Mouse (Mus musculus): Measurements from ENCODE around the gene 1700017B05Rik. TPM values are rescaled to one million over a fixed set of nuclear protein-coding genes. Genes with fewer than 3 reads are reported as not detected.
"Not testable (repeated sequence)": the region's sequence is repeated elsewhere in the genome, so short reads cannot be mapped to it uniquely, and the experiment has no call there.

1700017B05Rik gene
- 1 to 10 TPM; 6.4 to 7.3 TPM for total RNA-seq (2021)
- long read RNA-seq, experiment 1, full-length matches to known transcripts: 3 of 7 reads
- long read RNA-seq, experiment 1, partial matches to known transcripts: 2 of 7 reads
- long read RNA-seq, experiment 1, other reads (novel, unspliced or antisense): 2 of 7 reads
- long read RNA-seq, experiment 2, full-length matches to known transcripts: 4 of 9 reads
- long read RNA-seq, experiment 2, partial matches to known transcripts: 5 of 9 reads
- long read RNA-seq, experiment 2, other reads (novel, unspliced or antisense): 0 of 9 reads

DNA sequence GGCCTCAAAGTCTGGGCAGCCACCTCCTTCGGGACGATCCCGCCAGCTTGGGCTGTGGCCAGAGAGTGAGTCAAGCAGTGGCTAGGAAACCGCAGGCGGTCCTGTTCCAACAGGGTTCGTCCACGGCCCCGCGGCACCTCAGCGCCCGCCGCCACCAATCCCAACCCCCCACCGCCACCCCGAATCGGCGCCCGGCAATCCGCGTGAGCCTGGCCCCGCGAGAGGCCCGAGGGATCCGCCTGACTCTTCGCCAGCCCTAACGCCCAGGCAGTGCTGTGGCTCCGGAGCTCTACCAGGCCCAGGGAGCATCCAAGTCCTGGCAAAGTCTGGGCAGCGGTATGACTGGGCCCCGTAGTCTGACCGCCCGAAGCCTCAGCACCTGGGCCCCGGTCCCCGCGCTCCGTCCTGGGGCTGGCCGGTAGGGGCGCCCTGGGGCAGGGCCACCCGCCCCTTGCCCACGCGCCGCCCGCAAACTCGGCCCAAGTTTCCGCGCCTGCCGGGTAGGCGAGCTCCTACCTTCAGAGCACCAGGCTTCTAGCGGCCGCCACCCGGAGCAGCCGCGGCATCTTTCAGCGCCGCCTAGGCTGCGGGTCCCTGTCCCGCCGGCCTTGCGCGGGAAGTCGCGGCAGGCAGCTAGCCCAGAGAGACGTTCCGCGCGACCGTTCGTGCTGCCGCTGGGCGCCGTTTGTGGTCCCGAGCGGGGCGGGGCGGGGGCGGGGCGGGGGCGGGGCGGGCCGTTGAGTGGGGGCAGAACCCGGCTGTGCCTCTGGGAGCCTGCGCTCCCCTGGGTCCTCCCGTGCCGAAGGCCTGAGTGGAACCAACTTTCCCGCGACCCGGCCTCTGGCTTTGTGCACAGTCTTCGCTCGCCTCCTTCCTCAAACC, at the start of gene 1700017B05Rik:
Gene 1700017B05Rik, minus strand, starts transcription at position 700 of the 882 bp plus-strand sequence.
- DNase-seq: peak; percentile 81
- intact Hi-C loops (cut with DNase I; ENCODE audit: low total_unique reads): loop anchor here (2.0 kb wide), 1 partner anchor 173 kb away; no protein-coding TSS in a partner anchor

GRCm38 (mm10) chr9:57310895-57311294, 48.5 kb upstream of the 1700017B05Rik start:
- intact Hi-C loops (cut with DNase I; ENCODE audit: low total_unique reads): no loop called here
- no peak for DNase-seq

DNA sequence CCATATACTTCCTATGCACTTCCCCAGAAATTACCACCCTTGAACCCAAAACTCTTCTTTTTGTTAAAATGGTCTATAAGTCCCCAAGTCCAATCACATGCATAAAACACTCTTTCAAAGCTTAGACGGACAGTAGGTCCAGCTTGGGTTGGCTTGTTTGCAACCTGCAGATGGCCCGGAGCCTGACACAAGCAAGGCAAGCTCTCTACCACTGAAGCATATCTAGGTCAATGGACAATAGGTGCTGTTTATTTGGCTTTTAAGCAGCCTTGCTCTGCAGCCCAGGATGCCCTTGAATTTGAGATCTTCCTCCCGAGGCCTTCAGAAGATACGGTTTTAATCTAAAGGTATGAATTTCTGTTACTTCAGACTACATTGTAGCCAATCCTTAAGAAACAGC, 46.9 kb upstream of the 1700017B05Rik start:
- intact Hi-C loops (cut with DNase I; ENCODE audit: low total_unique reads): no loop called here
- no peak for DNase-seq

DNA sequence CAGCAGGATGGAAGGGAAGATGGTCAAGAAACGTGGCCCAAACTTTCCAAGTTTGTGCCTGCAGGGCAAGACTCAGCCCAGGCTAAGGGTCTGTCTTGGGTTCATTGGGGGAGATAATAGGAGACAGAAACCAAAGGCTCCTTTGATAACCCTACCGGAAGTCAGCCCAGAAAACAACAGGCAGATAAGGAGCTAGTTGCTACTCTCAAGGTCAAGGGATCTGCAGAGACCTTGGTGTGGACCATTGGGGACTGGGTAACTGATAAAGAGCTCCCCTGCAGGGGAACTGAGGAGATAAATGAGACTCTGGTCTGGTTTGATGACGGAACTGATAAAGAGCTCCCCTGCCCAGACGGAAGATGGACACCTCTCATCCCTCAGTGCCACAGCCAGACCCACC, 45.0 kb upstream of the 1700017B05Rik start:
- intact Hi-C loops (cut with DNase I; ENCODE audit: low total_unique reads): no loop called here
- DNase-seq: no peak

GRCm38 (mm10) chr9:57304716-57305115, 42.3 kb upstream of the 1700017B05Rik start:
- DNase-seq; intact Hi-C loops (cut with DNase I; ENCODE audit: low total_unique reads): not testable (repeated sequence)

GRCm38 (mm10) chr9:57304251-57304650, 41.8 kb upstream of the 1700017B05Rik start:
- intact Hi-C loops (cut with DNase I; ENCODE audit: low total_unique reads): no loop called here
- no peak for DNase-seq

DNA sequence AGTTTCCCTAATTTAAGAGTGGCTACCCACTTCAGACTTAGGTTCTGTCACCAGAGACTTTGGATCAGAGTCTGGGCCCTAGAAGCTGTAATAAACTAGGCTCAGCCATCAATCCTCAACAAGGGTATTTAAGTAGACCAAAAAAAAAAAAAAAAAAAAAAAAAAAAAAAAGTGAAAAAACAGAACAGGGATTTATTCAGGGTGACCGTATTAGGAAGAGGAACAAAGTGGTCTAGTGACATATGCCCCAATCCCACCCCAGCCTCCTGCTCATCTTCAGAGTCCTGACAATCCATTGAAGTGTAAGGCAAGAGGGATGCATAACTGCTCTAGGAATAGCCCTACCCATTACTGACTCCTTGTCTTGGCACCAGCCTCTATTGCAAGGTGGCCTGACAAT, 40.9 kb upstream of the 1700017B05Rik start:
- intact Hi-C loops (cut with DNase I; ENCODE audit: low total_unique reads): no loop called here
- DNase-seq: no peak

- intact Hi-C loops (cut with DNase I; ENCODE audit: low total_unique reads): no loop called here
- DNase-seq: no peak
Measured at GRCm38 (mm10) chr9:57300825-57301224, 38.4 kb upstream of the 1700017B05Rik start.

DNA sequence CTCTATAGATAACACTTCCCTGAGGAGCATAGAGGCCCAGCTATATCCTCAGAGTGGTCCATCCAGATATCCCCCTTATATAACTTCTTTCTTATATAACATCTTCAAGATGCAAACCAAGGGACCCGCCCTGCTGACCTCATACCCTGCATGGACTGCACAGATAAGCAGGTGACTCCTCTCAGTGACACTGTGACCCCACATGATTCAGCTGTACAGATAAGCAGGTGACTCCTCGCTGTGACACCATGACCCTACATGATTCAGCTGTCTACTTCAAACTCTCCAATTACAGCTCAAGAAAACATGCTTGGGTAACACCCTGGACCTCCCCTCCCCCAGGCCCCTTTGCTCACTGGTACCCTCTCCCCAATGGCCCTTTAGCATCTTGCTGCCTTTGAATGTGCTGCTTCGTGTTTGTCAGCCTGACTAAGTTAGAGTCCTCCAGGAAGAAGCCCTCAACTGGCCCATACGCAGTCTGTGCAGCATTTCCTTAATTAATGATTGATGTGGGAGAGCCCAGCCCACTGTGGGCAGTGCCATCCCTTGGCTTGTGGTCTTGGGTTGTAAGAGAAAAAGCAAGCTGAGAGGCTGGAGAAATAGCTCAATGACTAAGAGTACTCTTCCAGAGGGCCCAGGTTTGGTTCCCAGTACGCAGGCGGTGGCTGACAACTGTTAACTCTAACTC, 37.5 kb upstream of the 1700017B05Rik start:
- intact Hi-C loops (cut with DNase I; ENCODE audit: low total_unique reads): no loop called here
- DNase-seq: no peak

DNA sequence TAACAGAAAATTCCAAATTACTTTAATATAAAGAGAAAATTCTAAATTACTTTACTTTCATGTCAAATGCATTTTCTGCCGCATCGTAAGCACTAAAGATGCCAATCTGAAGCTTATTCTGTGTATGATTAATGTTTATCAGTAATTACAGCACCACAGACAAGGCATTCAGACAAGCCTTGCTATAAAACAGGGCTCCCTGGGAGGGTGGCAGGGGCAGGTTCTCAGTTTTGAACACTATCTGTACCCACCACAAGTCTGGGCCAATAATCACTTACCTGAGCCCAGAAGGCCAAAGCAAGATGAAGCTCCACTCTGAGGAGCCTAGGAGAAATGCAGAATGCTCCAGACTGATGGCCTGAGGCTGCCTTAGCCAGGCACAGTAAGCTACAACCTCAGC, 35.5 kb upstream of the 1700017B05Rik start:
- intact Hi-C loops (cut with DNase I; ENCODE audit: low total_unique reads): no loop called here
- DNase-seq: no peak

DNA sequence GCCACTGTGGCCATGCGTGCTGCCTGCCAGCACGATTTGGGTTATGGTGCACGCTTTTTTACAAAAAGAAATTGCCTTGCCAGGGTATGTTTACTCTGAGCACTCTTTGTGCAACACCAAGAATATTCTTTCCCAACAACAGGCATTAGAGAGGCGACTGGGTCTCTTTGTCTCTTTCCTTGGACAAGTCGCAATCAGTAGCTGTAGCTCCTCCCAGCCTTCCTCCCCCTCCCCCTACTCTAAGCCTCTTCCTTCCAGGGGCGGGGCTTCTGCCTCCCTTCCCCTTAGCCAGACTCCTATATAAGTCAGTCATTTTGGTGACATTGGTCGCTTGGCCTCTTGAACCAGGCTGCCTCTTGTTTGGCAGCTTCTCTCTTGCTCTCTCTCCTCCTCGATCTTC, 33.9 kb upstream of the 1700017B05Rik start:
- intact Hi-C loops (cut with DNase I; ENCODE audit: low total_unique reads): no loop called here
- no peak for DNase-seq

GRCm38 (mm10) chr9:57295666-57296065, 33.3 kb upstream of the 1700017B05Rik start:
- intact Hi-C loops (cut with DNase I; ENCODE audit: low total_unique reads): no loop called here
- DNase-seq: no peak

GRCm38 (mm10) chr9:57294905-57295304, 32.5 kb upstream of the 1700017B05Rik start:
- intact Hi-C loops (cut with DNase I; ENCODE audit: low total_unique reads): no loop called here
- no peak for DNase-seq

DNA sequence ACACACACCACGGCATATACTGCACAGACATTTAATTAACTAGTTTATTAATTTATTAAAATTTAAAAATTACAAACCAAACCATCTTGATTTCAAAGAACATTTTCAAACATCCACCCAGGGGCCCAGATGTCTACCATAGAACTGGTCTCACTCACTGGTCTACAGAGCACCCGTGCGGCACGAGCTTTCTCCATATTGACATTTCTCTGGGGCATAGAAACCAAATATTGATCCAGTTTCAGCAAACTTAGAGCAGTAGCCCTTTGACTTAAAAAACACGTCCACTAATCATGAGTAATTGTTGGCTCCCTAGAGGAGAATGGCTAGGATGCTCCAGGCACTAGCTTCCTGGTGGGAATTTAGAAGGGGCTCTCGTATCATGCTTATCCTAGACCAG, 24.8 kb upstream of the 1700017B05Rik start:
- intact Hi-C loops (cut with DNase I; ENCODE audit: low total_unique reads): no loop called here
- no peak for DNase-seq

- intact Hi-C loops (cut with DNase I; ENCODE audit: low total_unique reads): no loop called here
- no peak for DNase-seq
Measured at GRCm38 (mm10) chr9:57283311-57283710, 20.9 kb upstream of the 1700017B05Rik start.

GRCm38 (mm10) chr9:57282686-57283085, 20.3 kb upstream of the 1700017B05Rik start:
- intact Hi-C loops (cut with DNase I; ENCODE audit: low total_unique reads): no loop called here
- no peak for DNase-seq

DNA sequence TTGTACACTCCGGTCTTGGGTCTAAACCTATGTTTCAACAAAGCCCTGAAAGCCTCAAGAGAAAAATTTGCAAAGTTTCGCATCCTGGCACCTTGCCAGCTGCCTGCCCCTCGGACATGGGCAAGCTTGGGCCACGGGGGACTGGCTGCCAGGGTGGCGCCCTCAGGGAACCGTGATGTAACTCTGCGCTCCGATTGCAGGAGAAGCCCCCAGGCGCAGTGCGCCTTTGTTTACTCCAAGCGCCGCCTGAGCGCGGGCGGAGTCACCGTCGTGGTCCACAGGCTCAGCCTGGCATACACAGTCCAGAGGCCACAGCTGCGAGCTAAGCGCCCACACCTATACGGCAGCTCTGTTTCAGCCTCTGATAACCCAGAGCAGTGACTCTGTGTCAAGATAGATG, 19.1 kb upstream of the 1700017B05Rik start:
- no peak for DNase-seq
- intact Hi-C loops (cut with DNase I; ENCODE audit: low total_unique reads): no loop called here

- intact Hi-C loops (cut with DNase I; ENCODE audit: low total_unique reads): no loop called here
- DNase-seq: no peak
Measured at GRCm38 (mm10) chr9:57279441-57279840, 17.0 kb upstream of the 1700017B05Rik start.

GRCm38 (mm10) chr9:57278268-57278667, 15.9 kb upstream of the 1700017B05Rik start:
- intact Hi-C loops (cut with DNase I; ENCODE audit: low total_unique reads): no loop called here
- no peak for DNase-seq

GRCm38 (mm10) chr9:57276311-57276710, 13.9 kb upstream of the 1700017B05Rik start:
- intact Hi-C loops (cut with DNase I; ENCODE audit: low total_unique reads): no loop called here
- DNase-seq: peak; percentile 71
